Mouse (Mus musculus) liver, postnatal 0 days (tissue): ENCODE data around the gene Cdk14.

Experiments
- CTCF ChIP-seq: sonication (generic); IDR thresholded peaks from 2 replicates; pipeline ENCODE4 v1.5.1; 2016; ENCODE audit warnings: antibody characterized with exemption, low read depth
- EP300 ChIP-seq: IDR thresholded peaks from 2 replicates; pipeline ENCODE4 v1.6.1; 2016; ENCODE audit warnings: antibody characterized with exemption, low read depth, mild to moderate bottlenecking

- TF ChIP-seq EP300: no peak
- no peak for TF ChIP-seq CTCF
These were observed 129.4 kb downstream of the Cdk14 start for GRCm38 (mm10) chr5:5290714-5291113.
